Mouse (Mus musculus): Measurements from ENCODE around the gene Gtf2a1l. TPM values are rescaled to one million over a fixed set of nuclear protein-coding genes. Genes with fewer than 3 reads are reported as not detected.

The Gtf2a1l gene
- polyA plus RNA-seq, 1 experiment = 0.16 TPM

DNA sequence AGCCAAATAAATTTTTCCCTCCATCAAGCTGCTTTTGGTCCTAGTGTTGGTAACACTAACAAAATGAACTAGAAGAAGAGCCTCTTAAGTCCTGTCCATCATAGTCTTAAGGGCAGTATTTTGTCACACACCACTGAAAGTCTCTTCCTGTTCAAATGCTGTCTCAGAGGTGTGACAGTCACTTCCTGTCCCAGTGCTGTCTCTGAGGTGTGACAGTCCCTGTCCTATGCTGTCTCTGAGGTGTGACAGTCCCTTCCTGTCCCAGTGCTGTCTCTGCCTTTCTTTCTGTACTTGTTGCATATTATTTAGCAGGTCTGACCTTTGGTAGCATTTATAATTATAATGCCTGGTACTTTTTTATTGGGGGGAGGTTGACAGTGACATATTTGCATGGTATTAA is 32.4 kb downstream of the Gtf2a1l start:
- H3K4me1 ChIP-seq (ENCODE audit: control insufficient read depth, insufficient read depth, low read length) = no peaks in the 10 kb centered on the region
- no peak for DNase-seq
- H3K27me3 ChIP-seq (ENCODE audit: control insufficient read depth, insufficient read depth, low read length) = no peaks in the 10 kb centered on the region
- no peak overlapping the region for H3K27ac ChIP-seq (ENCODE audit: insufficient read depth, low read length)
- TF ChIP-seq POLR2A (IDR thresholded peaks at IDR 0.05; ENCODE audit: borderline replicate concordance, insufficient read depth, low read length) (no peak), CTCF (IDR thresholded peaks at IDR 0.05; ENCODE audit: borderline replicate concordance, insufficient read depth, low read depth, low read length) (no peak)
- no peak overlapping the region for H3K4me3 ChIP-seq (replicated peaks; ENCODE audit: insufficient read depth, low read depth, low read length)

DNA sequence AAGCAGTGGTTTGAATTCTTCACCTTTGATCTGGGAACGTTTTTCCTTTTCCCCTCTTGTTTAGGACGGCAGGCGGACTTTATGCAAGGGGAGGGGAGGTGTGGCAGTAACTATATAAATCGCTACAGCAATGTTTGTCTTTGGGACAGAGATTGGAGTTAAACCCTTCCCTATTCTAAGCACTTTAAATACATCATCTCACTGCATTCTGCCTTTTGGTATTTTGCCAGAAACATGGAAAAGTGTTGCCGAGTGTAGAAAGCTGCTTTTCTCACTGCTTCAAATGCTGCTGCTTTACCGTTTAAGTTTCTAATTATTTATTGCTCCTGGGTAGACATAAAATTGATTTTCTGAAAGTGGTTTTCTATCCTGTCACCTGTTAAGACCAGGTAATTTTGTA is 33.9 kb downstream of the Gtf2a1l start:
- 29% methylated on average over 6 of the region's 6 CpGs for WGBS

GRCm38 (mm10) chr17:88703112-88703511 is 34.7 kb downstream of the Gtf2a1l start:
- no peak overlapping the region for H3K27ac ChIP-seq (ENCODE audit: insufficient read depth, low read length)
- WGBS = 60% methylated on average over 4 of the region's 4 CpGs
- TF ChIP-seq CTCF (IDR thresholded peaks at IDR 0.05; ENCODE audit: borderline replicate concordance, insufficient read depth, low read depth, low read length) = no peak
- TF ChIP-seq POLR2A (IDR thresholded peaks at IDR 0.05; ENCODE audit: borderline replicate concordance, insufficient read depth, low read length) = no peak
- no peak overlapping the region for H3K4me3 ChIP-seq (replicated peaks; ENCODE audit: insufficient read depth, low read depth, low read length)
- H3K27me3 ChIP-seq (ENCODE audit: control insufficient read depth, insufficient read depth, low read length) = no peaks in the 10 kb centered on the region
- DNase-seq = no peak
- no peaks in the 10 kb centered on the region for H3K4me1 ChIP-seq (ENCODE audit: control insufficient read depth, insufficient read depth, low read length)

More for the DNA sequence above, 33.9 kb downstream of the Gtf2a1l start:
- no peaks in the 10 kb centered on the region for H3K4me1 ChIP-seq (ENCODE audit: control insufficient read depth, insufficient read depth, low read length)
- H3K27me3 ChIP-seq (ENCODE audit: control insufficient read depth, insufficient read depth, low read length) = no peaks in the 10 kb centered on the region
- TF ChIP-seq CTCF (IDR thresholded peaks at IDR 0.05; ENCODE audit: borderline replicate concordance, insufficient read depth, low read depth, low read length) = no peak
- no peak for TF ChIP-seq POLR2A (IDR thresholded peaks at IDR 0.05; ENCODE audit: borderline replicate concordance, insufficient read depth, low read length)
- DNase-seq = no peak
- no peak overlapping the region for H3K27ac ChIP-seq (ENCODE audit: insufficient read depth, low read length)
- no peak overlapping the region for H3K4me3 ChIP-seq (replicated peaks; ENCODE audit: insufficient read depth, low read depth, low read length)

GRCm38 (mm10) chr17:88706231-88706649 is 37.8 kb downstream of the Gtf2a1l start:
- 31% methylated on average over 8 of the region's 8 CpGs for WGBS
- Histone ChIP-seq H3K27me3 (ENCODE audit: control insufficient read depth, insufficient read depth, low read length) (no peaks in the 10 kb centered on the region), H3K4me1 (ENCODE audit: control insufficient read depth, insufficient read depth, low read length) (no peaks in the 10 kb centered on the region), H3K4me3 (replicated peaks; ENCODE audit: insufficient read depth, low read depth, low read length) (no peak overlapping the region), H3K27ac (ENCODE audit: insufficient read depth, low read length) (no peak overlapping the region)
- DNase-seq = no peak
- no peak for TF ChIP-seq CTCF (IDR thresholded peaks at IDR 0.05; ENCODE audit: borderline replicate concordance, insufficient read depth, low read depth, low read length)
- TF ChIP-seq POLR2A (IDR thresholded peaks at IDR 0.05; ENCODE audit: borderline replicate concordance, insufficient read depth, low read length) = no peak

DNA sequence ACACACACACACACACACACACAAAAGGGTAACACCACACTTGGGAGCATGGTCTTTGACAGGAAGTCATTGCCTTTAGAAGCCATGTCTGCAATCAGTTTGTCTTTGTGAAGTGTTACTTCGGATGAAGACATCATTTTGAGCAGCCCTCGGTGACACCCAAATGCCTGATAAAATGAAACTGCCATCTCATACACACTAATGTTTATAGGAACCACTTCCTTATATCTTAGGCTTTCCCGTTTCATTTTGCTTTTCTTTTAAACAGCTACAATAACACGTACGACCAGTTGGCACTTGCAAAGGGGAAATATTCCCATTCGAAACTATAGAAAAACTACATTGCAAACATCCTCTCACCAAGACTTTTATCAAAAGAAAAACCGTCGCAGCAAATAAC is 81.2 kb downstream of the Gtf2a1l start:
- Histone ChIP-seq H3K27ac (ENCODE audit: insufficient read depth, low read length) (no peak overlapping the region), H3K4me1 (ENCODE audit: control insufficient read depth, insufficient read depth, low read length) (no peaks in the 10 kb centered on the region), H3K27me3 (ENCODE audit: control insufficient read depth, insufficient read depth, low read length) (no peaks in the 10 kb centered on the region), H3K4me3 (replicated peaks; ENCODE audit: insufficient read depth, low read depth, low read length) (no peak overlapping the region)
- TF ChIP-seq POLR2A (IDR thresholded peaks at IDR 0.05; ENCODE audit: borderline replicate concordance, insufficient read depth, low read length) = no peak
- TF ChIP-seq CTCF (IDR thresholded peaks at IDR 0.05; ENCODE audit: borderline replicate concordance, insufficient read depth, low read depth, low read length) = no peak
- DNase-seq = no peak
- WGBS = 30% methylated on average over 8 of the region's 8 CpGs

DNA sequence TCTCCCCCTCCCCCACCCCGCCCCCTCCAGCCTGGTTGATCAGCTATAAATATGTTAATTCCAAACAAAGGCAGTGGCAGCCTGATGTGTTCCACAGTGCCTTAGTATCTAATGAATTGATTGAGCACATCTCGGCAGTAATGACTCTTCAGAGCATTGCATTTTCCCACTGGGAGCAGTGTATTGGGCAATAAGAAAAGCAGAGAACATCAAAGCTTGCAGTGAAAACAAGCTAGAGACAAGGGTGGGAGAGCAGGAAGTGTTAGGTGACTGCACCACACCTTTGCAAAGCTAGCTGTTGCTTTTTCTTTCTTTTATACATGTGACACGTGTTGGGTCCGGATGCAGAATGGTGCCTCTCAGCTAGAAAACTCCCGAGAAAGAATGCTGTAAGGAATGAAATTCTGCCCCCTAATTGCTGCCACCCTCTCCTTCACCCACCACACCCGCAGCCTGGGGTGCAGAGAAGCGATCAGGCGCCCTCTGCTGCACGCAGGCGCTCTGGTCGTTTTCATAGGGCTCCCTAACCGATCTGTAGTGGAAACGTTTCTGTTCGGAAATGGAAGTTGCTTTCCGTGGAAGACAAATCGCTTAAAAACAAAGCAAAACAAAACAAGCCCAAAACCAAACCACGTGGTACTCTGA is 84.5 kb downstream of the Gtf2a1l start:
- H3K27ac ChIP-seq (ENCODE audit: insufficient read depth, low read length) = no peak overlapping the region
- DNase-seq = peak; percentile 13 to 15
- H3K4me1 ChIP-seq (ENCODE audit: control insufficient read depth, insufficient read depth, low read length) = no peaks in the 10 kb centered on the region
- peak; percentile 50; the same call in 1 of the 2 replicates for TF ChIP-seq CTCF (IDR thresholded peaks at IDR 0.05; ENCODE audit: borderline replicate concordance, insufficient read depth, low read depth, low read length)
- TF ChIP-seq POLR2A (IDR thresholded peaks at IDR 0.05; ENCODE audit: borderline replicate concordance, insufficient read depth, low read length) = no peak
- 9% methylated on average over 17 of the region's 17 CpGs for WGBS
- H3K27me3 ChIP-seq (ENCODE audit: control insufficient read depth, insufficient read depth, low read length) = no peaks in the 10 kb centered on the region
- peak overlapping the region; percentile 10 for H3K4me3 ChIP-seq (replicated peaks; ENCODE audit: insufficient read depth, low read depth, low read length)

GRCm38 (mm10) chr17:88753472-88753857 is 85.0 kb downstream of the Gtf2a1l start:
- H3K4me1 ChIP-seq (ENCODE audit: control insufficient read depth, insufficient read depth, low read length) = no peaks in the 10 kb centered on the region
- H3K27ac ChIP-seq (ENCODE audit: insufficient read depth, low read length) = no peak overlapping the region
- DNase-seq = no peak
- H3K4me3 ChIP-seq (replicated peaks; ENCODE audit: insufficient read depth, low read depth, low read length) = peak overlapping the region; percentile 10
- WGBS = 42% methylated on average over 12 of the region's 12 CpGs
- H3K27me3 ChIP-seq (ENCODE audit: control insufficient read depth, insufficient read depth, low read length) = no peaks in the 10 kb centered on the region
- no peak for TF ChIP-seq POLR2A (IDR thresholded peaks at IDR 0.05; ENCODE audit: borderline replicate concordance, insufficient read depth, low read length)
- no peak for TF ChIP-seq CTCF (IDR thresholded peaks at IDR 0.05; ENCODE audit: borderline replicate concordance, insufficient read depth, low read depth, low read length)

GRCm38 (mm10) chr17:88755776-88756175 is 87.3 kb downstream of the Gtf2a1l start:
- WGBS = 68% methylated on average over 6 of the region's 6 CpGs
- no peaks in the 10 kb centered on the region; the same call in 1 of the 2 replicates for H3K27me3 ChIP-seq (ENCODE audit: control insufficient read depth, insufficient read depth, low read length)
- TF ChIP-seq POLR2A (IDR thresholded peaks at IDR 0.05; ENCODE audit: borderline replicate concordance, insufficient read depth, low read length) (no peak), CTCF (IDR thresholded peaks at IDR 0.05; ENCODE audit: borderline replicate concordance, insufficient read depth, low read depth, low read length) (no peak)
- H3K27ac ChIP-seq (ENCODE audit: insufficient read depth, low read length) = no peak overlapping the region
- no peak for DNase-seq
- no peak overlapping the region for H3K4me3 ChIP-seq (replicated peaks; ENCODE audit: insufficient read depth, low read depth, low read length)
- H3K4me1 ChIP-seq (ENCODE audit: control insufficient read depth, insufficient read depth, low read length) = no peaks in the 10 kb centered on the region
